Mouse (Mus musculus): ENCODE measurements around the gene Tubgcp5.

The Tubgcp5 gene

DNA sequence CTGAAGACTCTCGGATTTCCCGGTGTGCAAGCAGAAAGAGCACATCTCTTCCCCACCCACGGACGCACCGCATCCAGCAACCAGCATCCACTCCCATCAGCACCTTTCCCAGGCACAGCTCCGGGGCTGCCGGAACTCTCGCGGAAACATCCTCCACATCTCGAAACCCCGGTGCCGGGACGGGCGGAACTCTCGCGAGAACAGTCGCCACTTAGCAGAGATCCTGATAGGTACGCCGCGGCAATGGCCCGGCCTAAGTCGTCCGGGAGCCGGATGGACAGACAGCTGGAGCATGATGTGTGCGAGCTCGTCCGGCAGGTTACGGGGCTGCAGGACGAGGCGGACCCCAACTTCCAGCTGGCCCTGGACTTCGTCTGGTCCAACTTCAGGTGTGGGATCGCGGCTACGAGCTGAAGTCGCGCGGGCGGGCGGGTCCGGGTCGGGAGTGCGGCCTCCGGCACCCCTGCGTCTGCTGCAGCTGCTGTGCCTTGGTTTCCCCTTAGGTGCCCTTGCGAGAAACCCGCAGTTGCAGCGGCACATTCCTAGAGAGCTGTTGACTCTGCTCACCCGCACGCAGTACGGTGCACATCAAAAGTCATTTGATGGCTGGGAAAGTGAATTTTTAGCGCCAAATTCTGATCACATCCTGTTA is at the start of gene Tubgcp5:
TSS of gene Tubgcp5 (plus strand) at position 203 of the 652 bp plus-strand sequence.
- in situ Hi-C loops (cut with MboI, MseI), result loop anchor here (10.0 kb wide), 1 partner anchor 171 kb away; the partner anchor contains the start of gene Nipa2

DNA sequence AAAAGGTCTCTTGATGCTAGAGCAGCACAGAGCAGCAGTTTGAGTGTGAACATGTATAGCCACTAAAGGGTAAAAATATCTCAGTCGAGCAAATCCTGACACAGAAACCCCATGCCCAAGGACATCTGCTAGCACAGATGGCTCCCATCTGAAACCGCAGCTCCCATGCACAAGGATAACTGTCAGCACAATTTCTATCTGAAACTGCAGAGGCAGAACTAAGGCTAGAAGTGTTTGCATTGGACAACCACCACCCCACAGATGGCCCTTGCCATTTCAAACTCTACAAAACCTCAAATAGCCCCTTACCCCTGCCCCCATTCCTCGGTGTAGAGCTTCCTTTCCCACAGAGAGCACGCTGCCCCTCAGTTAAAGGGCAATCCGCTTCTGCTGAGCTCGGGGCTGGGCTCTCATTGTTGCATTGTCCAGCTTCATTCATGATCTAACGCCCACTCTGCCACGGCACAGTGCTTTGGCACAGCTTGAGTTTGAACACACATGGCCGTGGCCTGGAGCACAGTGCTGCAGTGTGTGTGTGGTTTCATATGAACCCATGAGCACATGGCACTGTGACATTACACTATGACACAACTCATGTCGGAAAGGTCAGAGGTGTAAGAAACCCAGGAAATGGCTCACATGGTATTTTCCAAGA is 49.3 kb upstream of the Tubgcp5 start:
- in situ Hi-C loops (cut with MboI, MseI), result no loop called here

DNA sequence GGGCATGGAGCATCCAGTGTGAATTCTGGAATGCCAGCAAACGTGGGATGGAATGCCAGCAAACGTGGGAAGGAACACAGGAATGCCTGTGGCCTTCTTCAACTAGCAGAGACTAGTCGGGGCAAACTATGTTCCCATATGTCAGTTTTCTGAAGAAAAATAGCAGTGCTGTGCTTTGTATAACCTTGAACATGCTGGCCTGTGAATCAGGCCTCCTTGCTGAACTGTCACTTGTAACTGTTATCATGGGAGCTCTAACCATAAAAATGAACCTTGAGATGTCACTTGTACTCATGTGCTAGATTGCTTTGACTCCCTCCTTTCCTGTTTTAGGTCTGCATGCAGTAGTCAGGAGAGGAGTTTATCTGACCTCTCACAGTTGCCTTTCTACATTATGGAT is 43.1 kb upstream of the Tubgcp5 start:
- in situ Hi-C loops (cut with MboI, MseI), result no loop called here

DNA sequence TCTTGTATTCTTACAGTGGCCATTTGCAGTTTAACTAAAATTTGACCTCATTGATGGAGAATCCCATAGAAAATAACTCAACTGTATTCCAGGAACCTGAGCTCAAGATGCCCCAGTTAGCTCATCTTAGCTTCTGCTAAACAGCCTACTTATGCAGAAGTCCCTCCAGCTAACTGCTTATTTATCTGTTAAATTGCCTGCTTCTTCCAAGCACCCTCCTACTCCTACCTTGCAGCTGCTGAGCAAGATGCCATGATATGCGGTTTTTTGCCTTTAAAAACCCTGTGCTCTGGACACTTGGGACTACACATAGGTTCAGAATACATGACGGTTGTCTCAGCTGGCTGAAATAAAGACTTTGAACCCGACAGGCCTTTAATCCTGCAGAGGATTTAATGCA is 34.6 kb upstream of the Tubgcp5 start:
- in situ Hi-C loops (cut with MboI, MseI), result no loop called here

DNA sequence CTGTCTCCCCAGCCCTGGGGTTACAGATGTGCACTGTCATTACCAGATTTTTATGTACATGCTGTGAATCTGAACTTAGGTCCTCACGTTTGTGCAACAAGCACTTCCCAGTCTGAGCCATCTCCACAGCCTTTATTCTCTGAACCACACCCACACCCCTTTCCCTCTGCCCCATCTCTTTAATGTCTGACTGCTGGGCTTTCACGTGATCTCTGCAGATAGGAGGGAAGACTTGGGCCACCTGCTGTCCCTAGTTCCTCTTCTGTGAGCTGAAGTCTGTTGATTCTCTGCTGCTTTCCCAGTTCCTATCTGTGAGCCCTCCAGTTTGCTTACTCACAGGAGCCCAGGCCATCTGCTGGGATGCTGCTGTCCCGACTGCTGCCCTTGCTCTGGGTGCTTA is 26.0 kb upstream of the Tubgcp5 start, which contains the start of gene Siglech:
TSS of gene Siglech (plus strand) at position 253 of the 400 bp plus-strand sequence.
- in situ Hi-C loops (cut with MboI, MseI), result no loop called here

DNA sequence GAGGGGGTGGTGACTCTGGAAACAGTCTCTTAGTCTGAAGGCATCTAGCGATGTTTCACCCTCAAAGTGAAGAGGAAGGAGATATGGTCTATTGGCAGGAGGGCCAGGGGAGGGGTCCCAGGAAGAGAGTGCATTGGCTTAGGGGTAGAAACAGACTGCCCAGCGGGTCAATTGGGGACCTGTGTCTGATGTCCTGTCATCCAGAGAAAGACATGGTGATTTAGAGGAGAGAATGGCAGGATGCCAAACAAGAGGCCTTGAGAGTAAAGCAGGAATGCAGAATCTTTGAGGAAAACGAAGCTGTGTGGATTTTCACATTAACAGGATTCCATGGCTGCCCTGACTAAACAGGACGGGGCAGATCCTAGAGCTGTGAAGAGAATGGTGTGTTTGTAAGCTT is 13.9 kb upstream of the Tubgcp5 start:
- in situ Hi-C loops (cut with MboI, MseI), result no loop called here

DNA sequence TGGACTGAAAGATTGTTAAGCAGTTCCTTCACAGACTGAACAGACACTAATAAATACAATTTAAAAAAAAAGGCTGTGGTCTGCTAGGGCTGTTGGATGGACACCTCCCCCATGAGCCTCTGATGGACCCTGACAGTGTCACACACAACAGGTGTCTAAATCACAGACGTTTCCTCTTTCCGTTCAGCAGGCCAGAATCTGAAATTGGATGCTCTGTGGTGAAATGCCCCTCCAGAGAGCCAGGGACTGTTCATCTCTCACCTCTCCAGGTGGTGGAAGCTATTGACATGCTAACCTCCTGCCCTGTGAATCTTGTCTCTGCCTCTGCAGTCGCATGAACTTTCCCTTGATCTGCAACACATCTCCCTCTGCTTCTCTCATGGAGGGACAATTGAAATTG is 11.5 kb upstream of the Tubgcp5 start:
- in situ Hi-C loops (cut with MboI, MseI), result no loop called here

DNA sequence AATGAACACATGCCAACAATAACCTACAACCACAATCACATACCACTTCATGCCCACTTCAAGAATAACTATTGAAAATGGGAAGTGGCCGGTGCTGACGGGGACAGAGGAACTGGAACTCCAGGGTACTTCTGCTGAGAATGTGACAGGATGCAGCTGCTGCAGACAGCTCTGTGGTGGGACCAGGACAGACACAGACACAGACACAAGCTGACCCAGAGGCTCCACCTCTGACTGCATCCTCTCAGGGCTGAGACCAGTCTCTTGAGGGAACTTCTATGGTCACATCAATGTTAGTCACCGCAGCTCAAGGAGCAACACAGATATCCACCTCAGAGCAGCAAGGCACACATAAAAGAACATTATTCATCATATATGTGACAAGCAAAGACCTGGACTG is 9.4 kb upstream of the Tubgcp5 start:
- in situ Hi-C loops (cut with MboI, MseI), result no loop called here

DNA sequence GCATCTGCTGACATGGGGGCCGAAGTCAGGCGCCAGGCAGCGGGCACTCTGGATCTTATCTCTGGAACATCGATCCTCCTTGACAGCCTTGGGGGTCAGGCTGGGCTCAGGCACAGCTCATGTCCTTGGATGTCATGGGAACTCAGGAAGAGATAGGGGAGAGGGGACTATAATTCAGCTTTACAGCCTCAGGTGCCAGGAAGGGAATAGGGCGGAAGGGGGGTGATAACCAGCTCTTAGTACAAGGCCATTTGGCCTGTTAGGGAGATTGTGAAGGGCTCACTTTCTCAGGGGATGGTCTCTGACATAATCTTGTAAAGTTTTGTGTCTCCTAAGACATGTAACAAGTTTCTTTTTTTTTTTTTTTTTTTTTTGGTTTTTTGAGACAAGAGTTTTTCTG is 3.4 kb upstream of the Tubgcp5 start:
- in situ Hi-C loops (cut with MboI, MseI), result loop anchor here (10.0 kb wide), 1 partner anchor 174 kb away; the partner anchor contains the start of gene Nipa2

DNA sequence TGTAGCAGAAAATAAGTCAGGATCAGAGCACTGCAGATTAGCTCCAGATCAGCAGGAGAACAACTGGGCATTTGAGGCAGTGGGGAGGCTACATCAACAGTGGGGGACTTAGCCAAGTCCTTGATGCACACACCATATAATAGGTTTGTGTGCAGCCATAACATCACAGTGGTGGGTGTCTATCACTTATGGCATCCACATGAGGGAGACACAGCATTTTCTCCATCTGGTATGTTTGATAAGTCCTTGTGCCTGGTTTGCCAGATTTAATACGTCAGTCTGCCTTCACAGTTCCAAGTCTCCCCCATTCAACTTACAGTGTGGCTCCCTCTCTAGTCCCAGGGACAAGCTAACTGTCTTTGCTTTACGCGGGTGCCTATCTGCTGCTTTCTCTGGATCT is 1.7 kb upstream of the Tubgcp5 start:
- in situ Hi-C loops (cut with MboI, MseI), result loop anchor here (10.0 kb wide), 1 partner anchor 173 kb away; the partner anchor contains the start of gene Nipa2

DNA sequence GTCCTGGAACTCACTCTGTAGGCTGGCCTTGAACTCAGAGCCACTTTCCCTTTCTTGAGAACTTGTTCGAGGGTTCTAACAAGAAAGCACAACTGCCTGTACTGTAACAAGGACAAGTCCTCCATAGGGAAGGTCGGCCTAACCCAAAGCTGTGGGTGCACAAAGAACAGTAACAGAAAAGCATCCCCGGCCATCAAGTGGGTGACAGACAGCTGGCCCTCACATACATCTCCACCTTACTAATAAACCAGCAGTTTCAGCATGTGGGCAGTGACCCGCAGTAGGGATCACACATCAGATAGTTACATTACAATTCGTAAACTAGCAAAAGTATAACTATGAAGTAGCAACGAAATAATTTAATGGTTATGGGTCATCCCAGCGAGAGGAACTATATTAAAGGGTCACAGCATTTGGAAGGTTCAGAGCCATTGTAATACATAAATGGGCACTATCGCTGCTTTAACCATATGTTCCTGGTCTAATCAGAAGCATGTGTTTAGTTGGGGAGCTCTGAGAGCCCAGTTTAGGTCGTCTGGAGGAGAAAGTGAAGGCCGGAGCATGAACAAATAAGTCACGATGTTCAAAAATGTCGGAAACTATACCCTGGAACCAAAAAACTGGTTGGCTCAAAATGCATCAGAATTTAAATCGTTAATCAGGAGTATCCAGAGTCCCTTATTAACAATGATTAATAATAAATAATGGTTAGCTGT is 560 bp upstream of the Tubgcp5 start:
- in situ Hi-C loops (cut with MboI, MseI), result loop anchor here (10.0 kb wide), 1 partner anchor 171 kb away; the partner anchor contains the start of gene Nipa2

DNA sequence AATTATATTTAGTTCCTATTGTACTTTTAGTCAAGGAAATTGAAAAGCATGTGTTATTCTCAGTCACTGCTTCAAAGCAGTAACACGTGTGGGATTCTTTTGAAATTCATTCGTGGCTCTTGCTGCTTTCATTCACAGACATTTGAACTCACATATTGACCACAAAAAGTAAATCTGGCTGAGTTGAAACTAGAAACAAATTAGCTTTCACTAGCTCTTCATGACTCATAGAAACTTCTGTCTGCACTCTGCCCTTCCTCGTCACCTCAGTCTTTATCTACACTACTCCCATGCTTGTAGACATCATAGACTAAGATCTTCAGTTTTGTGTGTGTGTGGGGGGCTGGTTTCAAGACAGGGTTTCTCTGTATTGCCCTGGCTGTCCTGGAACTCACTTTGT is 6.0 kb downstream of the Tubgcp5 start:
- in situ Hi-C loops (cut with MboI, MseI), result loop anchor here (10.0 kb wide), 1 partner anchor 165 kb away; the partner anchor contains the start of gene Nipa2

DNA sequence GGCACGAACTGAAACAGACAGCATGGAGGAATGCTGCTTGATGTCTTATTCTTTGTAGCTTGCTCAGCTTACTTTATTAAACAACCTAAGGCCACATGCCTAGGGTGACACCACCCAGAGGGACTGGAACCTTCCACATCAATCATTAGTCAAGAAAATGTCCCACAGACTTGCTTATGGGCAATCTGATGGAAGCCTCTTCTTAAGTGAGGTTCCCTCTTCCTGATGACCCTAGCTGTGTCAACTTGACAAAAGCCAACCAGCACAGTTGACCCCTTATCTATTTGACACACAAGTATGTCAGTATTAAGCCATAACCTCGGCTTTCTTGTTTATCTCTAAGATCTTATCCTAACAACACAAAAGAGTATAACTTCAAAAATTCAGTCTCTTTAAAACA is 16.0 kb downstream of the Tubgcp5 start:
- in situ Hi-C loops (cut with MboI, MseI), result loop anchor here (10.0 kb wide), 1 partner anchor 405 kb away; no protein-coding TSS in a partner anchor

DNA sequence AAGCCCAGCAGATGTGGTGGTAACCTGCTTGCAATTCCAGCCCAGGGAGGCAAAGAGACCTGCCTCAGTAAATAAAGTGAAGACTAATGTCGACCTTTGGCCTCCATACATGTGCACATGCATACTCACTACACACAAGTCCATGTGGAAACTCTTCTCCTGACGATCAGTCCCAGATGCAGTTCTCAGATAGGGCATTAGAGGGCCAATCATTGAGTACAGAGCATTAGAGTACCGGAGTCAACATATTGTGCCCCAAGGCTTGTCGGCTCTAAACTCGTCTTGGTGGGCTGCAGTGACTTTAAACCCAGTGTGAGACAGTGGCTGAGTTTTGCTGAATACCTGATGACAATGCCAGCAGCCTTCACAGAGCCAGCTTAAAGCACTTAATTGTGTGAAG is 30.5 kb downstream of the Tubgcp5 start:
- in situ Hi-C loops (cut with MboI, MseI), result no loop called here

DNA sequence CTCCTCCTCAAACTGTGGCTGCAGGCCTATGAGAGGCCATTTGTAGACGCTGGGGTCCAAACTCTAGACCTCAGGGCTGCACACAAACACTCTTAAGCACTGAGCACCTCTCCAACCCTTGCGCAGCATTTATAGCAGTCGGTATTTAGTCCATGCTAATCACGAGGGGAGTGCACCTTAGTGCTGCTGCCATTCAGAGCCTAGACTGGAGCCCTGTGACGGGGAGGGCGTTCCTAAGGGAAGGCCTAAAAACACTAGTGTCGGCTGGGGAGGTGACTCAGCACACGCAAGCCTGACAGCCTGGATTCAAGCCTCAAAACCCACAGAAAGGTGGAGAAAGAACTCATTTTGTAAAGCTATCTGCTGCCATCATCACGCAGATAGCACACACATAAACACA is 33.6 kb downstream of the Tubgcp5 start:
- in situ Hi-C loops (cut with MboI, MseI), result no loop called here

DNA sequence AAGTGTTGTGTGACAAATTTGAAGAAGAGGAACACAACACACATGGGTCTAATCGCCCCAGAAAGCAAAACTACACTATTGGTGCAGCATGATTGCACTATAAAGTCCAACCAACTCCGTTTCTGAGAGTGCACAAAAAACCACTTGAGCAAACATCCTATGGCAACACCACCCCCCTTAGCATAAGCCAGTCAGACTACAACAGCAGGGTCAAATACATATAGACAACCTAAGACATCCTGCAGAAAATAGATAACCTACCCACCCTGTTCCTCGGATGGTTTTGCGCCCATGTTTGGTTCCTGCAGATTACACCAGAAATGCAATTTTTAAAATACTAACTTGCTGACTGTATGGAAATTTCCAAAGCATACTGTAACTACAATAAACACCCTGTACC is 42.9 kb downstream of the Tubgcp5 start:
- in situ Hi-C loops (cut with MboI, MseI), result loop anchor here (10.0 kb wide), 1 partner anchor 228 kb away; no protein-coding TSS in a partner anchor

DNA sequence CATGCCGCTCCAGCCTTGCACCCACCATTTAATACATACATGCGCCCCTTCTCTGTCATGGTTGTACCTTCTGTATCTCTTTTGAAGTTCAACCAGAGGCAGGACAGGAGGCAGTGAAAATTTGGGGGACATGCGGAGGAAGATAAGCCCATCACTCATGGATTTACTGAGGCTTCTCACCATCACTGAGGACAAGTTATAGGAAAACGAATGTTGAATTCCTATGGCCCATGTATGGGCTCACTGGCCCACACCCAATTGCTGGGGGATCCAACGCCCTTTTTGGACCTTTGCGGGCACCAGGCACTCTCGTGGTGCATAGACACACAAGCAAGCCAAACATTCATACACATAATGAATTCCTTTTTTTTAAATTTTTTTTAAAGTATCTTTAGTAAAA is 47.5 kb downstream of the Tubgcp5 start, which contains the start of gene Cyfip1:
TSS of gene Cyfip1 (plus strand) at position 301 of the 400 bp plus-strand sequence.
- in situ Hi-C loops (cut with MboI, MseI), result loop anchor here (10.0 kb wide), 1 partner anchor 123 kb away; the partner anchor contains the start of gene Nipa2

DNA sequence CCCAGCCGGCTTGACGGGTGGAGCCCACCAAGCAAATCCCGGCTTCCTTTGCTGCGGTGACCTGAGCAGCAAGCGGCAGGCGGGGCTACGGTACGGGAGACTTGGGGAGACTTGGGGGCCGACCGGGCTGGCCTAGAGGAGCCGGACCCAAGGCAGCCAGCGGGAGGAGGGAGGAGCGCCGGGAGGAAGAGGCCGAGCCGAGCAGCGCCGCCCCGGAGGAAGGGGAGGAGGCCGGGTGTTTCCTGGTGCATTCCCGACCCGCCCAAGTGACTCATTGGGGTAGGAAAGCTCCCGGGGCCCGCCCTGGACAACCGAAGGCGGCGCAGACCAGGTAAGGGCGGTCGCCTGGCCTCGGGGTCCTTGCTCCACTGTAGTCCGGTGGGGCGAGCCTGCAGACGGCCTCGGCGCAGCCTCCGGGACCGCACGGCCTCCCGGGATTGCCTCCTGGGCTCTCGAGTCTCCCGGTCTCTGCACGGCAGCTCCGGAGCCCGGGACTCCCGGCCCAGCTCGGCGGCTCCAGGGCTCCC is 48.1 kb downstream of the Tubgcp5 start:
- in situ Hi-C loops (cut with MboI, MseI), result loop anchor here (10.0 kb wide), 1 partner anchor 123 kb away; the partner anchor contains the start of gene Nipa2

DNA sequence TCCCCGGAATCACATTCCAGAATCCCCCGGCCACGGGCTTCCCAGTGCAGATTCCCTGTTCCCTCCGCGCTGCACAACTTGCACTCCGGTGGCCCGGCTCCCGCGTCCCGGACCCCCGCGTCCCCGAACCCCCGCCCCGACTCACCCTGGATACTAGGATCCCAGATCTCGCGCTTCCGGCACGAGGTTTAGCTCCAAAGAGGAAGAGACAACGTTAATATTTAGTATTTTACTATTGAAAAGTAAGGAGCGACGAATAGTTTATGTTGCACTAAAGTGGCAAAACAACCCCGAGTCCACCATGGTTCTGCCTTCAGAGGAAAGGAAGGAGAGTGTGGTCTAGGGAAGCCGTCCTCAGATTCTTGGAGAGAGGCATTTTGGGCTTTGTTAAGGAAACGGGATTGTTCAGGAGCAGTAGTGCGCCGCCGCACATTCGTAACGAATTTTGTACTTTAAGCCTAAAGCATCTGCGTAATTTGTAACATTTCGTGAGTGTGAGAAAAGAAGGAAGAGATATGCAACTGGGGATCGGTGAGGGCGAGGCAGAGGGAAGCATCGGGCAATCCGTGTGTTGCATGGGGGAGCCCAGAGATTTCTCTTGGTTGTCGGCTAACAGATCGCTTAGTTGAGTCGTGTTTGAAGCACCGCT is 48.7 kb downstream of the Tubgcp5 start:
- in situ Hi-C loops (cut with MboI, MseI), result loop anchor here (10.0 kb wide), 1 partner anchor 122 kb away; the partner anchor contains the start of gene Nipa2

DNA sequence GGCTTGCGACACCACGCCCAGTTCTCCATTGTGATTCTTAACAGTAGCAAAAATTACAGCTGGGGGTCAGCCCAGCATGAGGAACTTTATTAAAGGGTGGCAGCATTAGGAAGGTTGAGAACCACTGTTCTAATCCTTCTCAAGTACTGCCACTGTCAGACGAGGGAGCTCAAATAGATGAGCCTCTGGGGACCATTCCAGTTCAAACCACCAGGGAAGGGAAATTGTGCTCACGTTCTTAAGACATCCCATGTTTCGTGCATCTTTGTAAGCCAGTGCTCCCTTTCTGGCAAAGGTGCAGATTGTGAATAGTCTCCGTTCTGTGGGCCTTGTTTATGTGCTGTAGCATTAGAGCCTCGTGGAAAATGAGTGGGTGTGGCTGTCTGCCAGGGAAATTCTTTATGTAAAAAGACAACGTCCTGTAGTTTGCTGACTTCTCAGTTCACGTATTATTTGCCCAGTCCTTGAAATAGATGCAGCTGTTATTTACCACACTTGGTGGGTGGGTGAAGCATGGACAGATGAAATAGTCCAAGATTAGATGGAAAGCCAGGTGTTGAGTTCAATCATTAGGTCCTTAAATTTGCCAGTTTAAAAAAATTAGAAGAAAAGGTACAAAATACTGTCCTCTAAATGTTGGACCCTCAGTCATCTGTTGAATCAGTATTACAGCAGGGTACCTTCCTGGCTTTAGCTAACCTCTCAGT is 52.8 kb downstream of the Tubgcp5 start:
- in situ Hi-C loops (cut with MboI, MseI), result loop anchor here (10.0 kb wide), 1 partner anchor 118 kb away; the partner anchor contains the start of gene Nipa2

Data from T-helper 1 cell (primary cell).